Mouse (Mus musculus): ENCODE measurements at regions not wholly inside any gene's neighbourhood (a gene's known extent, or its start where the extent isn't known, plus 50 kb on each side); places are given as distances from the start of the nearest gene placed in this dataset.

DNA sequence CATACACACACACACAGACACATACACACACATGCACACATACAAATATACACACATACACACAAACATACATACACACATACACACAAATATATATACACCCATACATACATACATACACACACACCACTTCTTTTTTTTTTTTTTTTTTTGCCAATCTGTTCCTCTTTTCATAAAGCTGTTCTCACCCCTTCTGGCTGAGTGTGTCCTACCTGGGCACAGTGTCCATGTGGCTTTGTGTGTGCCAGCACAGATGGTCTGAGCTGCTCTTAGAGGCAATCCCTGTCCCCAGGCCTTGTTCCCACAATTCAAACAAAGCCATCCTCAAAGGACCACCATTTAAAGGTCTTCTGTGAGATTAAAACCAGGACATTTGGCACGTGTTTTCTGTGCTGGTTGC, 127.6 kb upstream of the Prep start:
- TF ChIP-seq POLR2A (IDR thresholded peaks at IDR 0.05; ENCODE audit: low read depth, low read length) (no peak), CTCF (conservative IDR thresholded peaks at IDR 0.05 in 1 of 2, IDR thresholded peaks at IDR 0.05 in 1 of 2; ENCODE audit: low read depth in 2 of 2, low read length in 2 of 2) (no peak), MEF2A (IDR thresholded peaks at IDR 0.05; ENCODE audit: borderline replicate concordance, low read depth, low read length) (no peak), POLR2AphosphoS2 (IDR thresholded peaks at IDR 0.05; ENCODE audit: low read depth, low read length) (no peak), MYC (IDR thresholded peaks at IDR 0.05; ENCODE audit: low read depth, low read length) (no peak), CHD2 (IDR thresholded peaks at IDR 0.05; ENCODE audit: low read length) (no peak), EP300 (IDR thresholded peaks at IDR 0.05; ENCODE audit: low read length) (no peak), TCF12 (IDR thresholded peaks at IDR 0.05; ENCODE audit: low read depth, low read length) (no peak), NRF1 (IDR thresholded peaks at IDR 0.05; ENCODE audit: low read depth, low read length) (no peak), E2F4 (IDR thresholded peaks at IDR 0.05; ENCODE audit: insufficient replicate concordance, low read depth, low read length) (no peak), MAFK (IDR thresholded peaks at IDR 0.05; ENCODE audit: insufficient replicate concordance, low read length) (no peak)

All from CH12.LX (cell line).